Mouse (Mus musculus) ES-E14 (cell line): ENCODE results near the gene Trim3.

Experiments used
- CHD2 ChIP-seq: IDR thresholded peaks from 2 replicates; pipeline ENCODE4 v1.6.1; 2014; ENCODE audit warnings: mild to moderate bottlenecking, low read depth, low read length, inconsistent platforms
- HCFC1 ChIP-seq: IDR thresholded peaks from 2 replicates; pipeline ENCODE4 v1.6.1; 2012; ENCODE audit warnings: low read length, inconsistent platforms, borderline replicate concordance; ENCODE audit not compliant: insufficient read depth
- MAFK ChIP-seq: IDR thresholded peaks from 2 replicates; pipeline ENCODE4 v1.6.1; 2014; ENCODE audit warnings: mild to moderate bottlenecking, low read depth, low read length, inconsistent platforms; ENCODE audit not compliant: insufficient read depth
- ZC3H11A ChIP-seq: IDR thresholded peaks from 2 replicates; pipeline ENCODE4 v1.6.1; 2012; ENCODE audit warnings: low read depth, mild to moderate bottlenecking, inconsistent platforms, low read length, borderline replicate concordance
- ZNF384 ChIP-seq: IDR thresholded peaks from 2 replicates; pipeline ENCODE4 v1.6.1; 2012; ENCODE audit warnings: low read depth, low read length, inconsistent platforms

DNA sequence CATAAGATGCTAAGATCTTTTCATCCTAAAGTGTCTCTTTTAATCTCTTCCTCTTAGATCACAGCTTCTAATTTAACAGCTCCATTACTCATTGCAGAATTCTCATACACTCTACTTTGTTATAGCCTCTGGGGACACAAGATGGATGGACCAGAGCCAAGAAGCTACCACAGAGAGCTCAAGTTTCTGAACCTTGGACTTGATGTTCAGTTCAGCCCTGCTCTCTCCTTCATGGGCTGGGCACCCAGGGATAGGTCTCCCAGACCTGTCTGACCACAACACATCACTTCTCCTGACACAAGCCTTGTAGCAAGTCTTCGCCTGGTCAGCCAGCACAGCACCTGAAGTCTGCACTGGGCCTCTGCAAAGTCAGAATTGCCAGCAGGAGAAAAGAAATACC lies 19.0 kb downstream of the Trim3 start:
- no peak for TF ChIP-seq CHD2
- TF ChIP-seq ZNF384 = no peak
- TF ChIP-seq HCFC1 = no peak
- TF ChIP-seq MAFK = no peak
- no peak for TF ChIP-seq ZC3H11A
